Mouse (Mus musculus) cerebellum, adult (tissue): ENCODE measurements around the gene Lcor.
A peak's percentile ranks its signal among the peaks of the same experiment; 100 is the strongest.

Experiments
- ATAC-seq: cut with Nextera tagmentation; 2 replicates; pipeline ENCODE4 v1.9.2; 2017; ENCODE audit warnings: mild to moderate bottlenecking, moderate library complexity, mixed read lengths; ENCODE audit not compliant: insufficient number of reproducible peaks, low FRiP score, low TSS enrichment

The Lcor gene

DNA sequence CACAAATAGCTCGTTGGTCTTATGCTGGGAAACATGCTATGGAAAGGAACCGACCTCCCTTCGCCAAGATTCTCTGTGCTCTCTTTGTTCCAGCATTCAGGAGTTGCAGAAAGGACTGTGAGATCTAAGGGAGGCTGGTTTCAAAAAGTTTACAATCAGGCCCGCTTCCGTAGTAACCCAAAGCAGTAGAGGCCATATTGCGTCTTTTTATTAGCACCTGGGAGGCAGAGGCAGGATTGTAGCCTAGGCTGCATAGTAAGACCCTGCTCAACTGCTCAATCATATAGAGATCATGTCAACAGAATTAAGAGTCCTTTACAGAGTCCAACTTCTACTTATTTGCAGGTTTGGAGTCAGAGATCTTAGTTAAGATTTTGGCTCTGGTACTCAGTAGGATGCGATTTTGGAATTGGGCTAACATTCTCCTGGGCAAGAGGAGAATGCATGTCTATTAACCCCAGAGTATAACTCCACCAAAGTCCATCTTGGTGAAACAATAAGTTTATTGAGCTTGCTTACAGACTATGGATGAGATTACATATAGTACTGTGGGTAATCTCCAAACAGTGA lies 8.8 kb upstream of the Lcor start:
- ATAC-seq, result no peak

DNA sequence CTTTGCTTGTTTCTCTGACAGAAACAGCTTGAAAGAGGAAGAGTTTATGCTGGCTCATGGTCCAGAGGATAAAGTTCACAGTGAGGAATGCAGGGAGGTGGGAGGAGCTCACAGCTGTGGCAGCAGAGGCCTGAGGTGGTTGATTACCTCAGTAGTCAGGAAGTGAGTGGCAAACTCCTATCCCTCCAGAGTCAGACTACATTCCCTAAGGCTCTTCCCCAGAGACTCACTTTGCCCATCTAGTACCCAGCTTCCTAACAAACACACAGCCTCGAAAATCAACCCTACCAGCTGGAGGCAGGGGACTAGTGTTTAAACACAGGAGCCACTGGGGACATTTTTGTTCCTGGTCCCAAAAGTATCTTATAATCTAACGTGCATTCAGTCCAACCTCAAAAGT lies 7.5 kb upstream of the Lcor start:
- ATAC-seq, result no peak

DNA sequence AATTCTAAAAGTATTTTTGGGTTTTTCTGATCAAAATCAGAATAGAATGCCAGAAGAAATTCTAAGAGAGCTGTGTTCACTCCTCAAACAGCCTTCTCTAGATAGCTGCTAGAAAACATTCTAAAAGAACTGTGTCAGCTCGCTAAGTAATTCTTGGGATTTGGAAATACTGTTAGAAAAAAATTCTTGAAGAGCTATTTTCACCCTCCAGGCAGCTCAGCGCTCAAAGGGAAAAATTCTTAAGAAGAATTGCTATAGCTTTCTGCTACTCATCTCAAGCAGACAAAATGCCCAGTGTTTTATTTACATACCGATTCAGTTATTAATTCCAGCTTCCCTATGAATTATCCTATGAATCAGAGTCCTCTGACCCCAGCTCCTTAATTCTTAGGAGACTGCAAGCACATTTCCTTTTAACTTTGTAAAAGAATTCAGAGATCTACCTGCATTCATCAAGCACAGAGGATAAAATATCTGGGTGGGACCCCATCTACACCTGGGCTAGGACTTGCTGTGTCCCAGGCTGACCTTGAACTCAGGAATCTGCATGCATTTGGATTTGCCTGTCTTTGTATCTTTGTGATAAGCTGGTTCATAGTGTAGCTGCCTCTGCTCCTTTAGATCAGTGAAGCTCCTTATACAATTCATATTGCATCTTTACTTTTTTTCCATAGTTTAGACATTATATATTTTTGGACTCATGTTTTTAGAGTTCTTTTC lies 5.7 kb upstream of the Lcor start:
- ATAC-seq, result no peak

GRCm38 (mm10) chr19:41481030-41481886 lies 1.2 kb upstream of the Lcor start:
- no peak for ATAC-seq

DNA sequence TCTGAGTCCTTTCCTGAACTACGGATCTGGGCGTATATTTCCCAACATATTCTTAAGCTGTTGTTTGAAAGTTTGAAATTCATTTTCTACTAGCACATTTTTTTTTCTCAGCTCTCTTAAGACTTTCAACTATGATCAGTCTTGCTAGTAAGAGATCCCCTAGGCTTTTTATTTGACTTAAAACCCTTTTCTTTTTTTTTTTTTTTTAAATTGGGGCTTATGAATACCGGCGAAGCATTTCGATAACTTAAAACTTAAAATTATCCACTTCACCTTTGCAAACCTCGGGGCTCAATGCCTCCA lies 599 bp upstream of the Lcor start:
- no peak for ATAC-seq

GRCm38 (mm10) chr19:41482909-41483444 lies 540 bp downstream of the Lcor start:
- peak; percentile 56 for ATAC-seq

GRCm38 (mm10) chr19:41483445-41484040 lies 1.1 kb downstream of the Lcor start:
- ATAC-seq, result peak; percentile 32

- no peak for ATAC-seq
These were observed 1.9 kb downstream of the Lcor start for GRCm38 (mm10) chr19:41484361-41484760.

GRCm38 (mm10) chr19:41495382-41496032 lies 13.1 kb downstream of the Lcor start:
- no peak for ATAC-seq

DNA sequence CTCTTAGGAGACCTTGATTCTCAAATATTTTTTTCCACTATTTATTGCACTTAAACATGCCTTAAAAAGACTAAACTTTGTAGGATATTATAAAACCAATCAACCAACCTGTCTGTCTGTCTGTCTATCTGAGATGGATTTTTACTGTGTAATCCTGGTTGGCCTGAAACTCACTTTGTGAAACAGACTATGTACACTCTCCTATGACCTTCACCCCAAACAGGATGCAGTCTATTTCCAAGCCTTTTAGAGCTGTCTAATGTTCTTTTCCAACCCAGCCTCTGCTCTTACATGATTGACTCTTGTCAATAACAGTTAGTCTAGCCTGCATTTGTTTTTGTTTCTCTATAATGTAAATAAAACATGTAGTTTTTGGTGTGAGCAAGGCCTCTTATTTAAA lies 13.6 kb downstream of the Lcor start:
- no peak for ATAC-seq

- no peak for ATAC-seq
These were observed 25.4 kb downstream of the Lcor start for GRCm38 (mm10) chr19:41507872-41508271.

GRCm38 (mm10) chr19:41514836-41515235 lies 32.4 kb downstream of the Lcor start:
- peak; percentile 64 for ATAC-seq

DNA sequence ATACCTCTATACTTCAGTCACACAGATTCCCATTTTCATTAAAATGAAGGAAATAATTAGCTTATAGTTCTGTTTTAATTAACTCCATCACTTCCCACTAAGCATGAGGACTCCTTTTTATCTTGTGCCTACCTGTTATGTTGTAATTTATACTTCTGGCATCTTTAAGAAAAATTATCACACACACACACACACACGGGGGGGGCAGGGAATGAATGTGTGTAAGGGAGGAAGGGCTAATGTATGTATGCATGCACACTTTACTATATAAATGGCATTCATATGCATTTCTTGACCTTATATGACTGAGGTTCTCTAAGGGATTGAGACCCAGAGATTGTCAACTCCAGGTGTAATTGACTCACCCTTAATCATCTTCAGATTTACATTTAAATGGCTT lies 33.1 kb downstream of the Lcor start:
- ATAC-seq, result no peak

GRCm38 (mm10) chr19:41517006-41517405 lies 34.6 kb downstream of the Lcor start:
- ATAC-seq, result no peak

DNA sequence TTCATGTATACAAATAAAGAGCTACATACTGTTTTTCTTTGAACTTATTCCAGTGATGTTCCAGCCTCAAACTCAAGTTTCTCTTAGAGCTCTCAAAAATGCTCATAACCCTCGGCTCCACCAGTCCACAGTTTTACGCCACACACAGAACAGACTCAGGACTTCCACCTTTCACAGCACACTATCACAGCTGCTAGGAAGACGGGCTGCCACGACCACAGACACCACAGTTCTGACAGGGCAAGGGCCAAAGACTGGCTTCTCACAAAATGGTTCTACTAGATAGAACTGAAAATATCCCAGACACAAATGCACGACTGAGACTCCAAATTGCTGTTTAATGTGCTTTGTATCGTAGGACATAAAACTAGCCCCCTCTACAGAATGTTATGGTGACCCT lies 36.7 kb downstream of the Lcor start:
- no peak for ATAC-seq

- no peak for ATAC-seq
These were observed 39.8 kb downstream of the Lcor start for GRCm38 (mm10) chr19:41522246-41522645.

DNA sequence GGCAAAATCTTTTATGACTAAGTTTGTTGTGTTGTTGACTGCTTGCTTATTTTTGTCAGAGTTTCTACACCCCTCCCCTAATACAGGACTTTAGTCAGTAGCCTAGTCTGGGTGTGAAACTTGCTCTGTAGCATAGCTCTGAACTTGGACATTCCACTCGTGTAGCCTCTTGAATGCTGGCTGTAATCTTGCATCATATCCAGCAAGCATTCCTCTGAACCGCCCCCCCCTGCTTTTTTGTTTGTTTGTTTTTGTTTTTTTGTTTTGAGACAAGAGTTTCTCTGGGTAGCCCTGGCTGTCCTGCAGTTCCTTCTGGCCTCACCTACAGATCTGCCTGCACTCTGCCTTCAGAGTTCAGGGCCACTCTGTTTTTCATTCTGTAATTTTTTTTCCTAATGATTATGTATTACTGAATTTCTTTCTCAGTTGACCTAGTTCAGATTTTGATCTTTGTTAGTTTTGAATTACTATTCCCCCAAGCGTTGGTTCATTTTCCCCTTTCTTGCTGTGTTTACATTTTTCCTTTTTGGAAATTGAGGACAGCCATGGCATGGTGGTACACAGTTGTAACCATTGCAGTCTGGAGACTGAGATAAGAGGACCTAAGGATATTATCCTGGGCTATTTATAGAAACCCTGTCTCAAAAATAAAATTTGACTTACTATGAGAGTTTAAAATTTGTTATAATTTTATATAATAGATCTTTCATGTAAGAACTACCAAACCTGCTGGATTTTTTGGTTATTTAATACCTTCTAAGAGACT lies 41.5 kb downstream of the Lcor start:
- no peak for ATAC-seq

DNA sequence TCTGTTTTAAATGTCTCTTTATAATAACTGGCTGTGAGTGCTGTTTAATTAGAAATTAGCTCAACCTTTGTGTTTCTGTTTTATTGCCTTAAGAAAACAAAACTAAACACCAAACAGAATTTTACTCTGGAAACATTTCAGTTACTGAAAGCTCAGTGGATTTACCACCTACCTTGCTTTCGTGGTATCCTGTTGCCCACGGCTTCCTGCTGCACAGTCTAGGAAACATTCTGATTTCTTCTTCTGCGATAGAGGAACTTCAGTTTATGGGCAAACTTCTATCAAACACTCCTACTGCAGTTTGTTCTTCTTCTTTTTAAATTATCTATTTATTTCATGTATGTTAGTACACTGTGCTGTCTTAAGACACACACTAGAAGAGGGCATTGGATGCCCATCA lies 46.7 kb downstream of the Lcor start:
- no peak for ATAC-seq

DNA sequence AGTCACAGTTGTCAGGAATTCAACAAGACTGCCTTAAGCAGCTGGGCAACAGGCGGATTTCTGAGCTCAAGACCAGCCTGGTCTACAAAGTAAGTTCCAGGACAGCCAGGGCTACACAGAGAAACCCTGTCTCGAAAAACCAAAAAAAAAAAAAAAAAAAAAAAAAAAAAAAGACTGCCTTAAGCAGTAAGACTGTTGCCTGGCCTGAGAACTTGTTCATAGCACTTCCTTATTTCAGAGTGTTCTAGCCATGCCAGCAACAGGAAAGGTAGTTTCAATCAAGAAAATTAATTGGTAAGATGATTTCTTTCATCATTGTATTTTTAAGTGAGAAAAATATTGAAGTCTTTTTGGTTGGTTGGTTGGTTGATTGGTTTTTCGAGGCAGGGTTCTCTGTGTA lies 51.6 kb downstream of the Lcor start:
- no peak for ATAC-seq

DNA sequence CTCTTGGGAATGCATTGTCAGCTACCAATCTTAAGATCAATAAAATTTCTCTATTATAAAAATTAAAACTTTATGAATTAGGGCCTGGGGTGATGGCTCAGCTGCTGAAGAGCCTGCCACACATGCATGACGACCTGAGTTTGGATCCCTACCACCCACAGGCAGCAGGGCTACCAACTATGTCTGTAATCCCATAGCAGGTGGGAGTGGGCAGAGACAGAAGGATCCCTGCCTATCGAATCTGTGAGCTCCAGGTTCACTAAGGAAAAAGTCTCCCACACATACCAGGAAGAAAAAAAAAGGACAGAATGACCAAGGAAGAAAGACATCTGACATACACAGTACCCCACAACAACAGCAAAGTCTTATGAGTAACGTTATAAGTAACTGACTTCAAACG lies 74.5 kb downstream of the Lcor start:
- ATAC-seq, result no peak
